Mouse (Mus musculus): ENCODE measurements around the gene Lrrc30. TPM values are rescaled to one million over a fixed set of nuclear protein-coding genes. Genes with fewer than 3 reads are reported as not detected.

Lrrc30 gene
- polyA plus RNA-seq (2014; fragmentation: Nextera tagmentation; extraction: Ambion mirVana): not detected in 2 replicates

DNA sequence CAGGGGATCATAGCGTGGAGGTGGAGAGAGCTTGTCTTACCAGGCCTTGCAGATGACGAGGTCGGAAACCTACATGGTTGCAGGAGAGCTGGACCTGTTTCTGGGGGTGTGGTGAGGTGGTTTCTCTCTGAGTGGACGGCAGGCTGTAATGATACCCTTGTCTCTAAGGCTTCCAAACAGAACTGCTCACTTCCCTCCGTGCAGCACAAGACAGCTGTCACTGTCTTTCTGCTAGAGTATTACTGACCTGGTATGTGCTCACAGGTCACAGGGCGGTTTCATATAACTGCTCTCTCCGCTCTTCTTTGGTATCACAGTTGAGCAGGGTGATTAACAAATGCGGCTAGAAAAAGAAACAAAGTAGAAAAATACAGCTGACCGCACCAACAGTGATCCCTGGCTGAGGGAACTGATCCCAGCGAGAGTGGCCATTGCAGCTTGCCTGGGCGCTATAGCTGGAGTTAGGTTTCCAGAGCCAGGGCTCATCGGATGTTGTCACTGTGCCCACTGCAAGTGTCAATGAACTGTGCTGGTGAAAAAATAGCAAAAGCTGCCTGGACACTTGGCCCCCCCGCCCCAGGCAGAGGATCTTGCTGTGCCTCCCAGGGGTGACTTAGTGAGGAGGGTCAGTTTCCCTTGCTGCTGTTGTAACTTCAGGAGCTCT, at the start of gene Lrrc30:
Lrrc30 (minus strand) TSS at position 48 of the 664 bp plus-strand sequence.
- H3K4me1 ChIP-seq (ENCODE audit: control insufficient read depth, insufficient read depth, low read length): no peaks in the 10 kb centered on the region
- no peak within 1 kb of the TSS for H3K4me2 ChIP-seq (replicated peaks; ENCODE audit: low read depth, low read length)
- ATAC-seq (ENCODE audit: insufficient number of reproducible peaks, insufficient read depth, low FRiP score, low read depth): no peak
- no peak within 1 kb of the TSS for H3K9ac ChIP-seq (replicated peaks; ENCODE audit: low read depth, low read length)
- H3K9me3 ChIP-seq (ENCODE audit: control insufficient read depth, low read depth, low read length): no peaks in the 10 kb centered on the region
- no peaks in the 10 kb centered on the region for H3K36me3 ChIP-seq (ENCODE audit: control insufficient read depth, insufficient read depth, low read length)
- H3K27ac ChIP-seq (ENCODE audit: low read length): no peak within 1 kb of the TSS
- H3K4me3 ChIP-seq (ENCODE audit: low read depth, low read length): no peak within 1 kb of the TSS
- H3K27me3 ChIP-seq (ENCODE audit: control insufficient read depth, insufficient read depth, low read length): no peaks in the 10 kb centered on the region
- 69% methylated on average over 13 of the region's 13 CpGs for WGBS

DNA sequence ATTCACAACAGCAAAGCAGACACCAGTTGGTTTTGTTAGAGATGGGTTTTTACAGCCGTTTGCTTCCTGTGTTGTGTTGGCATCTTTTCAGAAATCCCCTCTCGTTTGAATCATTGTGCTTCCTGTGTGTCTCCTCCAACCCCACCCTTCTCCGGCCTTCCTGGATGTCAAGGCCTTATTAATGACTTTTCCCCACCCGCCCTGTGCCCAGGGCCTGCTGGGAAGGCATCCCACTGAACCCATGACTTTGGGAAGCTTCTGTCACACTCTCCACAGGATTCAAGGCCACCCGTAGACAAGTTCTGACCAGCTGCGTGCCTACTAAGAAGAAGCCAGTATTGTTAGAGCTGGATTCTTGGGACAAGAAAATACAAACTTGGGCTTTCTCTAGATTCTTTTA, 48.6 kb upstream of the Lrrc30 start:
- 49% methylated on average over 6 of the region's 6 CpGs for WGBS
- no peak overlapping the region for H3K27ac ChIP-seq (ENCODE audit: low read length)
- no peak for ATAC-seq (ENCODE audit: insufficient number of reproducible peaks, insufficient read depth, low FRiP score, low read depth)
- H3K4me3 ChIP-seq (ENCODE audit: low read depth, low read length): no peak overlapping the region
- H3K4me1 ChIP-seq (ENCODE audit: control insufficient read depth, insufficient read depth, low read length): no peaks in the 10 kb centered on the region; the same call in 1 of the 2 replicates
- H3K9ac ChIP-seq (replicated peaks; ENCODE audit: low read depth, low read length): no peak overlapping the region
- H3K4me2 ChIP-seq (replicated peaks; ENCODE audit: low read depth, low read length): no peak overlapping the region
- no peaks in the 10 kb centered on the region for H3K36me3 ChIP-seq (ENCODE audit: control insufficient read depth, insufficient read depth, low read length)
- no peaks in the 10 kb centered on the region for H3K27me3 ChIP-seq (ENCODE audit: control insufficient read depth, insufficient read depth, low read length)
- no peaks in the 10 kb centered on the region for H3K9me3 ChIP-seq (ENCODE audit: control insufficient read depth, low read depth, low read length)

DNA sequence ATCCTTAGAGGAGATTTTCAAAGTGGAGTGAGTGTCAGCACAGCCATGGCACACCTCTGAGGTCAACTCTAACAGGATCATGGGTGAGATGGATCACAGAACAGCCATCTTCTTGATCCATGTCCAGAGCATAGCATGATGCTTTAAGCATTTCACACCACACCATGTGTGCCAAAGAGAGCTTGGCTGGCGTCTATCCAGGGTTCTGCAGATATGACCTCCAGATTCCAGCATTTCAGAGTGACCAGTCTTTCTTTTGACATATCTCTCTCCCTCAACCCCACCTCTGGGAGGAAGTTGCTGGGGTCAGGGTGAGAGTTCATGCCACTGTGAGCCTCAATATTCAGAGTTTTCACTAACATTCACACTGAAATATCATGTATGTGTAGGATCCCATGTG, 46.1 kb upstream of the Lrrc30 start:
- no peak overlapping the region for H3K9ac ChIP-seq (replicated peaks; ENCODE audit: low read depth, low read length)
- H3K27ac ChIP-seq (ENCODE audit: low read length): no peak overlapping the region
- no peak overlapping the region for H3K4me2 ChIP-seq (replicated peaks; ENCODE audit: low read depth, low read length)
- 97% methylated on average over 1 of the region's 1 CpGs for WGBS
- no peaks in the 10 kb centered on the region for H3K4me1 ChIP-seq (ENCODE audit: control insufficient read depth, insufficient read depth, low read length)
- no peaks in the 10 kb centered on the region for H3K27me3 ChIP-seq (ENCODE audit: control insufficient read depth, insufficient read depth, low read length)
- no peak overlapping the region for H3K4me3 ChIP-seq (ENCODE audit: low read depth, low read length)
- no peak for ATAC-seq (ENCODE audit: insufficient number of reproducible peaks, insufficient read depth, low FRiP score, low read depth)
- no peaks in the 10 kb centered on the region for H3K36me3 ChIP-seq (ENCODE audit: control insufficient read depth, insufficient read depth, low read length)
- no peaks in the 10 kb centered on the region for H3K9me3 ChIP-seq (ENCODE audit: control insufficient read depth, low read depth, low read length)

DNA sequence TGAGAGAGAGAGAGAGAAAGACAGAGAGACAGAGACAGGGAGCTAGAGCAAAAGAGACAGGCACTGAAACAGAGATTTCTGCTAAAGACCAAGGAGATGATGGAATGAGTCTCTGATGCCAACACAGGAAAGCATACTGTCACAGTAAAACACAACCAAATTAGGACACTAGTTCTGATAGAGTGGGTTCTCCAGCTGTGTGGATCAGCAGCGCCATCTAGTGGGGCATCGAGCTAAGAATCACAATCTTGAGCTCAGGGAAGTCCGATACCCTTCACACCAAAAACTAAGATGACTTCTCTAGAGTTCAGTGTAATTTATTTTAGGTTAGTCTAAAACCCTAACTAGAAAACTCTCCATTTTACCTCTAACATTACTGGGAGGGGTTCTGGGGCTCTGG, 35.5 kb upstream of the Lrrc30 start:
- Histone ChIP-seq H3K27ac (ENCODE audit: low read length) (no peak overlapping the region), H3K27me3 (ENCODE audit: control insufficient read depth, insufficient read depth, low read length) (no peaks in the 10 kb centered on the region), H3K9me3 (ENCODE audit: control insufficient read depth, low read depth, low read length) (no peaks in the 10 kb centered on the region), H3K36me3 (ENCODE audit: control insufficient read depth, insufficient read depth, low read length) (no peaks in the 10 kb centered on the region), H3K4me2 (replicated peaks; ENCODE audit: low read depth, low read length) (no peak overlapping the region), H3K9ac (replicated peaks; ENCODE audit: low read depth, low read length) (no peak overlapping the region), H3K4me1 (ENCODE audit: control insufficient read depth, insufficient read depth, low read length) (no peaks in the 10 kb centered on the region), H3K4me3 (ENCODE audit: low read depth, low read length) (no peak overlapping the region)
- ATAC-seq (ENCODE audit: insufficient number of reproducible peaks, insufficient read depth, low FRiP score, low read depth): no peak
- 12% methylated on average over 3 of the region's 3 CpGs for WGBS

DNA sequence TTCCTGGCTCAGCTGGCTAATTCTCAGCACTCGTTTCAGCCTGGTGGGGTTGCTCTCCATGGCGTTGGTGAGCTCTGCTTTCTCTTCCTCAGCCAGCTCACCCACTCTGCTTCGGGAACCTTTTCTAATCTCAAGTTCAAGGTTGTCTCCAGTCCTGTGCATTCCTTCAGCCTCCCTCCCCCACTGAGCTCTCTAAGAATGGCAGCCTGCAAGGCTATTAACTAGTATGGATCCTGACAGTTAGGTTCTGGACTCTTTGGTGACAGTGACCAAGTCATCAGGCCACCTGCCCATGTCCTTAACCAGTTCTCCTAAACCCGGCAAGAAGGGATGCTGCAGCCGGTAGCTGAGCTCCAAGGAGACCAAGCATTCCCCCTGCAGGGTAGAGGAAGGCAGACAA, 34.5 kb upstream of the Lrrc30 start:
- H3K27ac ChIP-seq (ENCODE audit: low read length): no peak overlapping the region
- H3K9ac ChIP-seq (replicated peaks; ENCODE audit: low read depth, low read length): no peak overlapping the region
- no peaks in the 10 kb centered on the region for H3K36me3 ChIP-seq (ENCODE audit: control insufficient read depth, insufficient read depth, low read length)
- no peaks in the 10 kb centered on the region for H3K9me3 ChIP-seq (ENCODE audit: control insufficient read depth, low read depth, low read length)
- no peak overlapping the region for H3K4me3 ChIP-seq (ENCODE audit: low read depth, low read length)
- H3K4me1 ChIP-seq (ENCODE audit: control insufficient read depth, insufficient read depth, low read length): no peaks in the 10 kb centered on the region
- WGBS: 63% methylated on average over 5 of the region's 5 CpGs
- H3K27me3 ChIP-seq (ENCODE audit: control insufficient read depth, insufficient read depth, low read length): no peaks in the 10 kb centered on the region
- ATAC-seq (ENCODE audit: insufficient number of reproducible peaks, insufficient read depth, low FRiP score, low read depth): no peak
- H3K4me2 ChIP-seq (replicated peaks; ENCODE audit: low read depth, low read length): no peak overlapping the region

DNA sequence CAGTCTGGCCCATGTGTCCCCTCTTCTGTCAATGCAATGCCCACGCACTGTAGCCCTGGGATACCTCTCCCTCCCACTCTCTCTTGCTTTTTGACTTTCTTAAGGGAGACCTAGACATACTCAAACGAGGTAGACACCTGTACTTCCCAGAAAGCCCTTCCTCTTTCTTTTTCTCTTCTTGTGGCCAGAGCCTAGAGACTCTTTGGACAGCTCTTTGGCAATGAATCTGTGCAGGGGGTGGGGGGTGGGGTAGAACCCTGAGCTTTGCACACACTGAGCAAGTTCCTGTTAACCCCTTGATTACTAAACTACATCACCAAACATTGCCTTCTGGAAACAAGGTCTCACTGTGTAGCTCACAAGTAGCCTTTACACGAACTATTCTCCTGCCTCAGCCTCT, 31.8 kb upstream of the Lrrc30 start:
- Histone ChIP-seq H3K36me3 (ENCODE audit: control insufficient read depth, insufficient read depth, low read length) (no peaks in the 10 kb centered on the region), H3K4me3 (ENCODE audit: low read depth, low read length) (no peak overlapping the region), H3K4me1 (ENCODE audit: control insufficient read depth, insufficient read depth, low read length) (no peaks in the 10 kb centered on the region), H3K27me3 (ENCODE audit: control insufficient read depth, insufficient read depth, low read length) (no peaks in the 10 kb centered on the region), H3K9ac (replicated peaks; ENCODE audit: low read depth, low read length) (no peak overlapping the region), H3K4me2 (replicated peaks; ENCODE audit: low read depth, low read length) (no peak overlapping the region), H3K9me3 (ENCODE audit: control insufficient read depth, low read depth, low read length) (no peaks in the 10 kb centered on the region), H3K27ac (ENCODE audit: low read length) (no peak overlapping the region)
- 76% methylated on average over 3 of the region's 3 CpGs for WGBS
- no peak for ATAC-seq (ENCODE audit: insufficient number of reproducible peaks, insufficient read depth, low FRiP score, low read depth)

DNA sequence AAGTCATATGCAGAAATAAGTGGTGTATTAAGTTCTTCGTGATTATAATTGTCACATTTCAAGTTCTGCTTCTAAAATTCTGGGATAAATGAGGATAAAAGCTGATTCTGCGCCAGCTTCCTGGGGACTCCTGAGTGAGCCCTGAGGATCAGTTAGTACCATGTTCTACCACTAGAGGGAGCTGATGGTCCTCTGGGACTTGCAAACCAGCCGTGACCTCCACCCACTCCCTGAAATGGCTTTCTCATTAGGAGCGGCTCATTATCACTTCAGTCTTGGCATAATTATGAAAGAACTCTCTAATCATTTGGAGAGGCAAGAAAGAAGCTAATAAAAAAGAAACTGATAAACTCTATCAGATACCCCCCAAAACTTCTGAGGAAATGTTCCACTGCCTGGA, 19.0 kb upstream of the Lrrc30 start:
- WGBS: 11% methylated on average over 4 of the region's 4 CpGs
- no peak overlapping the region for H3K4me2 ChIP-seq (replicated peaks; ENCODE audit: low read depth, low read length)
- no peaks in the 10 kb centered on the region for H3K27me3 ChIP-seq (ENCODE audit: control insufficient read depth, insufficient read depth, low read length)
- no peaks in the 10 kb centered on the region for H3K4me1 ChIP-seq (ENCODE audit: control insufficient read depth, insufficient read depth, low read length)
- H3K36me3 ChIP-seq (ENCODE audit: control insufficient read depth, insufficient read depth, low read length): no peaks in the 10 kb centered on the region
- H3K9me3 ChIP-seq (ENCODE audit: control insufficient read depth, low read depth, low read length): no peaks in the 10 kb centered on the region
- H3K9ac ChIP-seq (replicated peaks; ENCODE audit: low read depth, low read length): no peak overlapping the region
- no peak overlapping the region for H3K27ac ChIP-seq (ENCODE audit: low read length)
- no peak for ATAC-seq (ENCODE audit: insufficient number of reproducible peaks, insufficient read depth, low FRiP score, low read depth)
- H3K4me3 ChIP-seq (ENCODE audit: low read depth, low read length): no peak overlapping the region

DNA sequence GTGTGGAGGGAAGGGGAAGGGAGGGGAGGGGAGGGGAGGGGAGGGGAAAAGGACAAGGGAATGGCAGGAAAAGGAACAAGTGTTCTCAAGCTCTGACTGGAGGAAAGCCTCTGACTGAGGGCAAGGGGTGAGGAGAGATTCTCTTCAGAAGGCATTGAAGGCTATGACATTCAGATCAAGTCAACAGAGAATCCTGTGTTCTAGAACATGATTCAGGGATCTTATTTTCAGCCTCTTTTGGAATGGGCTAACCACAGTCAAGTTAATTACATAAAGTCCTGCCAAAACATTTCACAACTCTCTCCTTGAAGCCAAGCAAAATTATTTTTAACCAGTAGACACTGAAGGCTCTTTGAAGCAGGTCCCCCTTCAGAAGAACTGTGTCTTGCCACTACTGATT, 9.1 kb upstream of the Lrrc30 start:
- H3K4me1 ChIP-seq (ENCODE audit: control insufficient read depth, insufficient read depth, low read length): no peaks in the 10 kb centered on the region
- ATAC-seq (ENCODE audit: insufficient number of reproducible peaks, insufficient read depth, low FRiP score, low read depth): no peak
- H3K27me3 ChIP-seq (ENCODE audit: control insufficient read depth, insufficient read depth, low read length): no peaks in the 10 kb centered on the region
- H3K27ac ChIP-seq (ENCODE audit: low read length): no peak overlapping the region
- no peak overlapping the region for H3K4me2 ChIP-seq (replicated peaks; ENCODE audit: low read depth, low read length)
- H3K4me3 ChIP-seq (ENCODE audit: low read depth, low read length): no peak overlapping the region
- no peaks in the 10 kb centered on the region for H3K36me3 ChIP-seq (ENCODE audit: control insufficient read depth, insufficient read depth, low read length)
- no peaks in the 10 kb centered on the region for H3K9me3 ChIP-seq (ENCODE audit: control insufficient read depth, low read depth, low read length)
- H3K9ac ChIP-seq (replicated peaks; ENCODE audit: low read depth, low read length): no peak overlapping the region

DNA sequence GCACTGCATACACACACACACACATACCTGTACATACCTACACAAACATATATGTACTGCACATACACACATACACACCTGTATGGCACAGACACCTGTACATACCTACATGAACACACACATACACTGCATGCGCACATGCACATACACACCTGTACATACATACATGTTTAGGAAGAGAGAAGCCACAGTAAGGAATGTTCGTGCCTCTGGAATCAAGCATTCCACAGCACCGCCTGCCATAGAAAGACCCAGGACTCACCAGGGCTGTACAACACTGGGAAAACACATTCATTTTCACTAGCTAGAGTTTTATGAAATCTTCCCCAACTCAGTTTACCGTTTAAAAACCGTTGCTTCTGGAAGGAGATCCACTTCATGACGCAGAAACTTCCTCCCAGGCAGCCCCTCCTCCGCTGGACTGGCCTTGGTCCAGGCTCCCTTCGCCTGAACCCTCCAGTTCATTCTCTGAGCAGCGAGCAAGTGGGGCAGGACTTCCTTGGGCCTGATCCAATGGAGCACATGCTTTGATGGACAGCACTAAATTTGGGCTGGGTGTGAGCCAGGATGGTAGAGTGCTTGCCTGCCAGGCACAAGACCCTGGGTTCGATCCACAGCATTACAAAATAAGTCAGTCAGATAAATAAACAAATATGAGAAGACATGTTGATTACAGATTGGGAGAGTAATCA, 5.7 kb upstream of the Lrrc30 start:
- ATAC-seq (ENCODE audit: insufficient number of reproducible peaks, insufficient read depth, low FRiP score, low read depth): no peak
- H3K9me3 ChIP-seq (ENCODE audit: control insufficient read depth, low read depth, low read length): no peaks in the 10 kb centered on the region
- 60% methylated on average over 10 of the region's 10 CpGs for WGBS
- no peak overlapping the region for H3K4me3 ChIP-seq (ENCODE audit: low read depth, low read length)
- no peak overlapping the region for H3K27ac ChIP-seq (ENCODE audit: low read length)
- no peaks in the 10 kb centered on the region for H3K36me3 ChIP-seq (ENCODE audit: control insufficient read depth, insufficient read depth, low read length)
- no peak overlapping the region for H3K9ac ChIP-seq (replicated peaks; ENCODE audit: low read depth, low read length)
- H3K4me2 ChIP-seq (replicated peaks; ENCODE audit: low read depth, low read length): no peak overlapping the region
- H3K27me3 ChIP-seq (ENCODE audit: control insufficient read depth, insufficient read depth, low read length): no peaks in the 10 kb centered on the region
- no peaks in the 10 kb centered on the region for H3K4me1 ChIP-seq (ENCODE audit: control insufficient read depth, insufficient read depth, low read length)
